Mouse (Mus musculus) lung, embryonic 15.5 days (tissue): ENCODE data around the gene Gm49366. TPM values are rescaled to one million over a fixed set of nuclear protein-coding genes. Genes with fewer than 3 reads are reported as not detected.
"Not testable (repeated sequence)": the region's sequence is repeated elsewhere in the genome, so short reads cannot be mapped to it uniquely, and the experiment has no call there.

ENCODE experiments used
- ATAC-seq: fragments of 200-750 bp; cut with Nextera tagmentation; 2 replicates; pipeline ENCODE4 v1.8.0; 2017; ENCODE audit warnings: moderate number of reproducible peaks, borderline replicate concordance; ENCODE audit not compliant: low FRiP score, low TSS enrichment; ENCODE audit errors: extremely low read depth
- H3K27ac ChIP-seq: fragments of 300-500 bp; sonication (generic); 2 replicates; pipeline ENCODE4 v1.5.1; 2015; ENCODE audit warnings: moderate library complexity, mild to moderate bottlenecking, inconsistent platforms
- H3K27me3 ChIP-seq: fragments of 300-500 bp; sonication (generic); 2 replicates; pipeline ENCODE4 v1.6.1; 2015; ENCODE audit warnings: inconsistent platforms
- H3K36me3 ChIP-seq: fragments of 300-500 bp; sonication (generic); 2 replicates; pipeline ENCODE4 v1.6.1; 2015; ENCODE audit warnings: inconsistent platforms
- H3K4me1 ChIP-seq: fragments of 300-500 bp; sonication (generic); 2 replicates; pipeline ENCODE4 v1.6.1; 2015; ENCODE audit warnings: inconsistent platforms
- H3K4me2 ChIP-seq: fragments of 300-500 bp; sonication (generic); 2 replicates; pipeline ENCODE4 v1.6.1; 2015; ENCODE audit warnings: inconsistent platforms, mild to moderate bottlenecking, moderate library complexity
- H3K4me3 ChIP-seq: fragments of 300-500 bp; sonication (generic); 2 replicates; pipeline ENCODE4 v1.5.1; 2015; ENCODE audit warnings: mild to moderate bottlenecking, inconsistent platforms
- H3K9ac ChIP-seq: fragments of 300-500 bp; sonication (generic); 2 replicates; pipeline ENCODE4 v1.6.1; 2015; ENCODE audit warnings: inconsistent platforms
- H3K9me3 ChIP-seq: fragments of 300-500 bp; sonication (generic); 2 replicates; pipeline ENCODE4 v1.6.1; 2016; ENCODE audit warnings: inconsistent platforms
- WGBS: fragments of 180-500 bp; shearing (Covaris S2); methylation state at CpG from one replicate; pipeline ENCODE4 v1.1.7; 2015; 5-methylcytosine and 5-hydroxymethylcytosine counted together
- polyA plus RNA-seq: library from polyadenylated mRNA; unstranded; fragments of >200 nt; fragmentation: Nextera tagmentation; extraction: Ambion mirVana; gene quantifications from 2 replicates; pipeline ENCODE4 v1.2.1, GENCODE M21; 2015

Gm49366 gene
- polyA plus RNA-seq, 1 experiment from 2014 or later, result not detected

DNA sequence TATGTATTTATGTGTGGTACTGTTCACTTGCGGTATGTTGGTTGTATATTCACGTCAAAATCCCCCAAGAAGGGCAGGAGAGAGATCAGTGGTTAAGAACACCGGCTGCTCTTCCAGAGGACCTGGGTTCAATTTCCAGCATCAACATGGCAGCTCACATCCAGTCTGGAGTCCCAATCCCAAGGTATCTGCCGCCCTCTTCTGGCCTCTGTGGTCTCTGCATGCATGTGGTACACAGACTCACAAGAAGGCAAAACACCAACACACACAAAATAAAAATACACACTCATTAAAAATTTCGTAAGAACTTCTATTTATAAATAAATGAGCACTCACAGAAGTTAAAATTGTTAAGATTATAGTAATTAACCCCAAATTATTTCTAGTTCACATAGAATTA lies 24.5 kb downstream of the Gm49366 start:
- no peaks in the 10 kb centered on the region for H3K4me1 ChIP-seq
- peaks cover 10% of the 10 kb centered on the region for H3K27me3 ChIP-seq
- no peak overlapping the region for H3K4me2 ChIP-seq
- no peak for ATAC-seq
- H3K9me3 ChIP-seq, result no peaks in the 10 kb centered on the region
- 74% methylated on average over 5 of the region's 5 CpGs for WGBS
- no peak overlapping the region for H3K27ac ChIP-seq
- no peak overlapping the region for H3K4me3 ChIP-seq
- no peak overlapping the region for H3K9ac ChIP-seq
- H3K36me3 ChIP-seq, result no peaks in the 10 kb centered on the region

DNA sequence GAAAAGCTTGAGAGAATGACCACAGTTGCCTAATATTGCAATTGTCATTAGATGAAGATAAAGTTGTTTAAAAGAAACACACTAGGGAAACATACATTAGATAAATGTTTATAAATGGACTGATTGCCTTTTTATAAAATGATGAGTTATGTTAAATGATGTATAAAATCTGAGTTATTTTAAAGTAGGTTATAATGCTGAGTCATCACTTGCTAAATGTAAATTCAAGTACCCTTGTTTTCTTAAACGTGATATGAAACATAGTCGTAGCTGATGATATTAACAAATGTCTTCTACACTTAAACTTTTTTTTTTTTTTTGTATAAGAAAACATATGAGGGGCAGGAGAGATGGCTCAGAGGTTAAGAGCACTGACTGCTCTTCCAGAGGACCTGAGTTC lies 25.1 kb downstream of the Gm49366 start:
- ATAC-seq, result no peak
- Histone ChIP-seq H3K36me3 (no peaks in the 10 kb centered on the region), H3K9ac (no peak overlapping the region), H3K4me1 (no peaks in the 10 kb centered on the region), H3K27me3 (peaks cover 16% of the 10 kb centered on the region), H3K27ac (no peak overlapping the region), H3K4me2 (no peak overlapping the region), H3K4me3 (no peak overlapping the region), H3K9me3 (no peaks in the 10 kb centered on the region)
- 79% methylated on average over 2 of the region's 2 CpGs for WGBS

DNA sequence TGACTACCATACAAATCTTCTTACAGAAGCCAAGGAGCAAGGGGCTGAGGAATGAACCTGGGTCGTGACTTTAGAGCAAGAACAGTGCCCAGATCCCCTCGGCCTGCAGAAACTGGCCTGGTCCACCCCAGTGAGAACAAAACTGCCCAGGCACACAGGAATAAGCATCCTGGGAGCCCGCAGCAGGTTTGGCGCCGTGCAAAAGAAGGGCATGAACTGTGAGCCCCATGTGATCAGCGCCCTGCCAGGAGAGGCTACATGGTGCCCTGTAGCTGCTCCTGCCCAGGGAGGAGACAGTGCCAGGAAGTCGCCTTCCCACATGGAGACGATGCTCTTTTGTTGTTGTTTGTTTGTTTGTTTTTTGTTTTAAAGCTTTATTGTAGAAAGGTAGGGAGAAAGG lies 25.9 kb downstream of the Gm49366 start:
- 69% methylated on average over 8 of the region's 8 CpGs for WGBS

DNA sequence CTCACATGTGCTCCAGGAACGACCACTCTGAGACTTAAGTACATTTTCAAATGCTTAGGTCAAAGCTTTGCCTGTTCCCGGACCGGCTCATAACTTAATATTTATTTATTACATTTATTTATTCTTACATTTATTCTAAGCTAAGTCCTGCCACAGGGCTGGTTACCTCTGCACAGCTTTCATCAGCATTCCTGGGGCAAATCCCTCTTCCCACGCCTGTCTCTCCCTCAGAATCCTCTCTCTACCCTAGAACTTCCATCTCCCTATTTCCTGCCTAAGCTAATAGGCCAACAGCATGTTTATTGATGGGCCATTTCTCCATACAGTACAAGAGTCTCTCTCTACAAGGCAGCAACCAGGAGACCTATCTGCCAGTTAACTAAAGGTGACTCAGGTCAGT lies 29.0 kb downstream of the Gm49366 start:
- H3K4me2 ChIP-seq, result no peak overlapping the region
- no peak overlapping the region for H3K4me3 ChIP-seq
- H3K27me3 ChIP-seq, result peaks cover 38% of the 10 kb centered on the region
- no peak overlapping the region for H3K27ac ChIP-seq
- WGBS, result 69% methylated on average over 4 of the region's 4 CpGs
- ATAC-seq, result no peak
- H3K4me1 ChIP-seq, result no peaks in the 10 kb centered on the region
- no peaks in the 10 kb centered on the region for H3K36me3 ChIP-seq
- no peak overlapping the region for H3K9ac ChIP-seq
- H3K9me3 ChIP-seq, result no peaks in the 10 kb centered on the region

More for the DNA sequence above, 25.9 kb downstream of the Gm49366 start:
- Histone ChIP-seq H3K4me3 (no peak overlapping the region), H3K4me2 (no peak overlapping the region), H3K9ac (no peak overlapping the region), H3K9me3 (no peaks in the 10 kb centered on the region), H3K4me1 (no peaks in the 10 kb centered on the region), H3K36me3 (no peaks in the 10 kb centered on the region), H3K27ac (no peak overlapping the region), H3K27me3 (peaks cover 24% of the 10 kb centered on the region)
- ATAC-seq, result no peak

DNA sequence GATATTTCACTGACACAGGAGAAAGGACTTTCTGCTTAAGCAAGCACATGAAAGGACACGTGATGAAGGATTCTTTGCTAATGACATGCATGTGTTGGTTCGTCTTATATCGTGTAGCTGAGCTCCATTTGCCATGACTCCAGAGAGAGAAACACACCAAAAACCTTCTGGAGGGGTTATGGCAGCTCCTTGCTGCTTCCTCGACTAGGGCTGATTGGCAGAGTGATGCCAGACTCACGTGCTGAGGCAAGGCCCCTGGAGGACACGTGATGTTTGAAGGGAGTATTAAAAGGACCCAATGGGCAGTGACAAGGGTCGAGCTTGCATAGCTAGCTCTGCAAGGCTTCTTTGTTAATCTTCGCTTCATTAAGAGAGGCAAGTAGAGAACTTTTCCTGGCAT lies 29.6 kb downstream of the Gm49366 start:
- Histone ChIP-seq H3K27me3 (peaks cover 38% of the 10 kb centered on the region), H3K4me3 (no peak overlapping the region), H3K9ac (no peak overlapping the region), H3K36me3 (no peaks in the 10 kb centered on the region), H3K4me2 (no peak overlapping the region), H3K27ac (no peak overlapping the region), H3K9me3 (no peaks in the 10 kb centered on the region), H3K4me1 (no peaks in the 10 kb centered on the region)
- no peak for ATAC-seq
- WGBS, result 67% methylated on average over 8 of the region's 8 CpGs

DNA sequence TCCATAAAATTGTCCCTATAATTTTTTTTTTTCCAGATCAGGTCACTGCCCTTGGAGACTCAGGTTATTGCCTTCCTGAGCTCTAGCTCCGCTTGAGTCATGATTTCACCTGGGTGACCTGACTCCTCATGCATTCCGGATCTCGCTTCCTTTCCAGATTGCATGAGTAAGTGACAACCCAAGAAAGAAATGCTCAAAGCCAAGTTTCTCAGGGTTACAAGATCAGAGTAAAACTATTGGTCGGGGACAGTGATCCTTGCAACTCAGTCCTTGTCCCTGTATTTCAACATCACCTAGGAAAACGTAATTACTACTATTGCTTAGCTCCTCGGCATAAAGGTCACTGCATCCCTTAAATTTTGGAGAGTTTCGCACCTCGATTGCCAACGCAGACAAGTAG lies 30.3 kb downstream of the Gm49366 start, which contains the start of gene Acot5:
Gene Acot5 (plus strand): TSS at position 340 of the 400 bp plus-strand sequence.
- ATAC-seq, result no peak
- Histone ChIP-seq H3K27ac (no peak within 1 kb of the TSS), H3K36me3 (no peaks in the 10 kb centered on the region), H3K4me3 (peak within 1 kb of the TSS; percentile 42), H3K9ac (0 out of 2 replicates have a peak within 1 kb of the TSS, but pooled peaks have one; percentile 16), H3K4me1 (no peaks in the 10 kb centered on the region), H3K9me3 (no peaks in the 10 kb centered on the region), H3K27me3 (peaks cover 38% of the 10 kb centered on the region), H3K4me2 (peak within 1 kb of the TSS; percentile 72)
- 39% methylated on average over 9 of the region's 9 CpGs for WGBS

DNA sequence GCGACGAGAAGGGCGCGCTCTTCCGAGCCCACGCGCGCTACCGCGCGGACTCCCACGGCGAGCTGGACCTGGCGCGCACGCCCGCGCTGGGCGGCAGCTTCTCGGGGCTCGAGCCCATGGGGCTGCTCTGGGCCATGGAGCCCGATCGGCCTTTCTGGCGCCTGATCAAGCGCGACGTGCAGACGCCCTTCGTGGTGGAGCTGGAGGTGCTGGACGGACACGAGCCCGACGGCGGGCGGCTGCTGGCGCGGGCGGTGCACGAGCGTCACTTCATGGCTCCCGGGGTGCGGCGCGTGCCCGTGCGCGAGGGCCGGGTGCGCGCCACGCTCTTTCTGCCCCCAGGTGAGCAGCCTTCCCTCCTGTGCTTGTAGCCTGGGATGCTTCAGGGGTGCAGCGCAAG lies 30.8 kb downstream of the Gm49366 start:
- Histone ChIP-seq H3K4me3 (peak overlapping the region; percentile 42), H3K9ac (0 out of 2 replicates have a peak overlapping the region, but pooled peaks have one; percentile 16), H3K4me2 (peak overlapping the region; percentile 72), H3K27me3 (peaks cover 38% of the 10 kb centered on the region)
- H3K27ac ChIP-seq, H3K36me3 ChIP-seq, H3K9me3 ChIP-seq, H3K4me1 ChIP-seq, ATAC-seq: not testable (repeated sequence)
- 1% methylated on average over 39 of the region's 52 CpGs for WGBS

DNA sequence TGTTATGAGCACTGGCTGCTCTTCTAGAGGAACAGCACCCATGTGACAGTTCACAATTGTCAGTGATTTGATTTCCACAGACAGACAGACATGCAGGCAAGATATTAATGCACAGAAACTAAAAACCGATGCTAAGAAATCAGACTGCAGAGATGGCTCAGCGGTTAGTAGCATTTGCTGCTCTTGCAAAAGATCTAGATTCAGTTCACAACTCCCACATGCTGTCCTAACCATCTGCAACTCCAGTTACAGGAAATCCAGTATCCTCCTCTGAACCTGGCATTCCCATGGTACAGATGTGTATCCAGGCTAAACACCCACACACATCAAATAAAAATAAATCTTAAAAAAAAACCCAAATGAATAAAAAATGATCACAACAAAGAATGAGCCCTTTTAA lies 33.0 kb downstream of the Gm49366 start:
- peaks cover 36% of the 10 kb centered on the region for H3K27me3 ChIP-seq
- H3K4me1 ChIP-seq, result no peaks in the 10 kb centered on the region
- no peak overlapping the region for H3K4me2 ChIP-seq
- no peaks in the 10 kb centered on the region for H3K36me3 ChIP-seq
- no peak overlapping the region for H3K4me3 ChIP-seq
- no peak overlapping the region for H3K27ac ChIP-seq
- 82% methylated on average over 2 of the region's 2 CpGs for WGBS
- no peak for ATAC-seq
- H3K9ac ChIP-seq, result no peak overlapping the region
- H3K9me3 ChIP-seq, result no peaks in the 10 kb centered on the region

DNA sequence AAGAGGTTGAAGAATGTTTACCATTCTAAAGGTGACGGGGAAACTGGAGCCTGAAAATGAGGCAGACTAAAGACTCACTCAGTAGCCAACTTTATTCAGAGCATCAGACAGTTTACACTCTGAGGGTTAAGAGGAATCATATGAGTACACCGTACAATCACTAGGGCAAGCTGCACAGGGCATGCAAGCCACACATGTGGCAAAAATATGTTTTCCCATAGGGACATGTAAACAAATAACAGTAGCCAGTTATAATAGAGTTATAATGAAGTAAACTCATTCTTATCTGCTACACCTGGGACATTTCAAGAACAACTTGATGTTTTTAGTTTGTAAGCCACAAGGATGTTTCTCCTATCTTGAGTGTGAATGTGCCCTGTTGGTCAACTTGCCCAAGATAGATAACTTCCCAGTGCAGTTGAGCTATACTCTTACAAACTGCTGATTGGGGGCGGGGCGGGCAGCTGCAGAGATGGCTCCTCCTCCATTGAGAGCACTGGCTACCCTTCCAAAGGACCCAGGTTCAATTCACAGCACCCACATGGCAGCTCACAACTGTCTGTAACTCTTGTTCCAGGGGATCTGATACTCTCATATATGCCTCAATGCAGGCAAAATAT lies 38.7 kb downstream of the Gm49366 start:
- Histone ChIP-seq H3K9me3 (no peaks in the 10 kb centered on the region), H3K9ac (no peak overlapping the region)

DNA sequence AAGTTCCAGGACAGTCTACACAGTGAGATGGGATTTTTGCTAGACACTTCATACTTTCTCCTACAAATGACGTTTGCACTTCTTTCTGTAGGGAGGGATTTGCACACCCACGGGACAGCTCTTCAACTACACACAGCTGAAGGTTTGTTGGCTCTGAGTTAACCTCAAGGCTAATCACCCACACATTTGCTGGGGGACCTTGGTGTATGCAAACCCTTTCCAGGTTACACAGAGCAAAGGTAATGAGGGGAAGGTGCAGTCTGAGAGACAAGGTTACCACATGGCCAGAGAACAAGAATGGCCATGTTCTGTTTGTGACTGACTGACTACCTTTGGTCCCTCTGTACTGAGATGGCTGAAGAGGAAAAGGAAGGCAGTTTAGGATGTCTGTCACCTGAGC lies 45.1 kb downstream of the Gm49366 start:
- Histone ChIP-seq H3K27ac (no peak overlapping the region), H3K4me3 (no peak overlapping the region), H3K36me3 (no peaks in the 10 kb centered on the region), H3K9ac (no peak overlapping the region), H3K4me1 (no peaks in the 10 kb centered on the region), H3K4me2 (no peak overlapping the region), H3K27me3 (no peaks in the 10 kb centered on the region), H3K9me3 (no peaks in the 10 kb centered on the region)
- WGBS, result 81% methylated on average over 2 of the region's 2 CpGs
- ATAC-seq, result no peak

More for the DNA sequence above, 38.7 kb downstream of the Gm49366 start:
- no peaks in the 10 kb centered on the region for H3K4me1 ChIP-seq
- 68% methylated on average over 4 of the region's 4 CpGs for WGBS
- H3K4me3 ChIP-seq, result no peak overlapping the region
- no peaks in the 10 kb centered on the region for H3K36me3 ChIP-seq
- H3K27me3 ChIP-seq, result no peaks in the 10 kb centered on the region
- no peak for ATAC-seq
- no peak overlapping the region for H3K4me2 ChIP-seq
- no peak overlapping the region for H3K27ac ChIP-seq

DNA sequence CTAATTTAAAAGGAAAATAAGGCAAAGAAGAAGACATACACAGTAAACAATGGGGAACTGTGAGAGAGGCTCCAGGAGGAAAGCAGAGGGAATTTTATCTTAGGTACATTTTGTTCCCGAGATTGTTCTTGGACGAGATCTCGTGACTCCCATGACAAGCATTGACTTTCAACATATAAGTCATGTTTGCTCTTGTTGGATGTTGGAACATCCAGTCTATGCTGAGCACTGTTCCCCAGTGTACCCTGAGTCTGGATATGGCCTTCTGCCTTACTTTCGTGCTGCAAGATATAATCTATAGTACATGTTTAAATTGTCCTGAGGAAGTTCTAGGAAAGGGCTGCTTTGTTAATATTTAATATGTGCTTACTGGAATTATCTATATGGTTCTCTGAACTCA lies 45.8 kb downstream of the Gm49366 start:
- no peak for ATAC-seq
- WGBS, result 54% methylated on average over 4 of the region's 4 CpGs
- Histone ChIP-seq H3K4me2 (no peak overlapping the region), H3K4me3 (no peak overlapping the region), H3K36me3 (no peaks in the 10 kb centered on the region), H3K9ac (no peak overlapping the region), H3K4me1 (no peaks in the 10 kb centered on the region), H3K27me3 (no peaks in the 10 kb centered on the region), H3K27ac (no peak overlapping the region), H3K9me3 (no peaks in the 10 kb centered on the region)

DNA sequence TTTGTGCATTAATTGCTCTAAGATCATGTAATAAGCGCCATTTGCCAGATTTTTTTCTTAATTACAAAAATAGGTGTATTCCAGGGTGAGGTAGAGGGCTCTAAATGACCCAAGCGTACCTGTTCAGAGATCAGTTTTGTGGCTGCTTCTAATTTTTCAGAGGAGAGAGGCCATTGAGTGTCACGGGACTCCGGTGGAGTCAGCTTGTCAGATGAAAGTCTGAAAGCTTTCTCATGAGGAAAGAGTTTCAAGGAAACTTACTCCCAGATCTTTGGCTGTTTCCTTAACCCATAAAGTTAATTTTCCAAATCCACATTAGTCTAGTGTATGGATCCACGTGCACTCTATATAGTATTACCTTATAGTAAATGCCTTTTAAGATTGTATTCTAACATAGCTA lies 55.9 kb downstream of the Gm49366 start:
- WGBS, result 85% methylated on average over 5 of the region's 5 CpGs
- not testable (repeated sequence) for H3K4me3 ChIP-seq, ATAC-seq, H3K9ac ChIP-seq, H3K27ac ChIP-seq, H3K27me3 ChIP-seq, H3K4me2 ChIP-seq, H3K4me1 ChIP-seq, H3K9me3 ChIP-seq, H3K36me3 ChIP-seq

DNA sequence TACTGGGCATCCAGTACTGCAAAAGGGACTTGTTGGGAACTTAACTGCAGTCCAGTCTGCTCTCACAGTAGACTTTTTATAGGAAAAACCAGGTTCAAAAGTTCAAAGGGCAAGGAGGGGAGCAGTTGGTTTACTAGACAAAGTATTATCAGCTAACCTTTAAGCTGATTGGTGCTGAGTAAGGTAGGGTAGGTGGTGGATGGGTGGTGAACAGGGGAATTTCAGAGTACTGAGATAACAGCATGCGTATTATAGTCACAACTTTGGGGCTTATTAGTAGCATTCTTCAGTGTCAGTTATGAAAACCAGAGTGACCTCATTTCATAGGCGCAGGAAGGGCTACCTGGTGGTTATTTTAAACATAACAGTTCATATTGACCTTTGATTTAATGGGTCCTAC lies 60.9 kb downstream of the Gm49366 start:
- no peak overlapping the region for H3K4me3 ChIP-seq
- H3K4me1 ChIP-seq, result no peaks in the 10 kb centered on the region; the same call in 1 of the 2 replicates
- H3K27ac ChIP-seq, result no peak overlapping the region
- no peaks in the 10 kb centered on the region for H3K36me3 ChIP-seq
- H3K27me3 ChIP-seq, result no peaks in the 10 kb centered on the region
- no peak overlapping the region for H3K4me2 ChIP-seq
- no peak overlapping the region for H3K9ac ChIP-seq
- 89% methylated on average over 2 of the region's 2 CpGs for WGBS
- ATAC-seq, result no peak
- H3K9me3 ChIP-seq, result no peaks in the 10 kb centered on the region
